Mouse (Mus musculus): ENCODE data around the gene Itpr1. TPM values are rescaled to one million over a fixed set of nuclear protein-coding genes. Genes with fewer than 3 reads are reported as not detected.
A peak's percentile ranks its signal among the peaks of the same experiment; 100 is the strongest.

Gene Itpr1
- polyA plus RNA-seq, 1 experiment from 2014 or later: 8.3 TPM

DNA sequence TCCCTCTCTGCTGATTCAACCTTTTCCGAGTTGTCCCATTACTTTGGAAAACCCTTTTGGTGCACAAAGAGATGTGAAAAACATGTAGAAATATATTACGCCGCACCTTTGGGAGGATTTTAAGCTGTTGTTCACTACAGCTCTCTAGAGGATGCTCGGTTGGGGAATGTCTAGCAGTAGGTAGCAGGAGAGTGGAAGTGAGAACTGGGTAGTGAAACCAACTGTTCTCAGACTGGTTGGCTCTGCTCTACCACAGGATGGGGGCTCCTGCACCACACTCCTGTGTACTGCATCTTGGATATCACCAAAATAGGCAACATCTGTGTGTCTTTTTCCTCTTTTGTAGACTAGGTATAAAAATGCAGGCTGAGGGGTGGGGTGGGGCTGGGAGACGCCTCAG is 10.0 kb downstream of the Itpr1 start:
- 90% methylated on average over 5 of the region's 5 CpGs for WGBS
- Histone ChIP-seq H3K27ac (ENCODE audit: low read depth, low read length) (no peak overlapping the region), H3K36me3 (ENCODE audit: control insufficient read depth, insufficient read depth, low read length) (no peaks in the 10 kb centered on the region), H3K9ac (ENCODE audit: low read depth, low read length) (no peak overlapping the region), H3K4me1 (replicated peaks; ENCODE audit: control insufficient read depth, insufficient read depth, low read length) (peaks cover 3% of the 10 kb centered on the region; the same call in 1 of the 2 replicates), H3K4me2 (no peak overlapping the region), H3K4me3 (ENCODE audit: low read depth, low read length) (no peak overlapping the region), H3K27me3 (replicated peaks; ENCODE audit: control insufficient read depth, insufficient read depth, low read length) (no peaks in the 10 kb centered on the region), H3K9me3 (ENCODE audit: control insufficient read depth, low read length) (no peaks in the 10 kb centered on the region)
- ATAC-seq (replicated peaks; ENCODE audit: low FRiP score) (no peak), DNase-seq (ENCODE audit: low spot score) (no peak)

DNA sequence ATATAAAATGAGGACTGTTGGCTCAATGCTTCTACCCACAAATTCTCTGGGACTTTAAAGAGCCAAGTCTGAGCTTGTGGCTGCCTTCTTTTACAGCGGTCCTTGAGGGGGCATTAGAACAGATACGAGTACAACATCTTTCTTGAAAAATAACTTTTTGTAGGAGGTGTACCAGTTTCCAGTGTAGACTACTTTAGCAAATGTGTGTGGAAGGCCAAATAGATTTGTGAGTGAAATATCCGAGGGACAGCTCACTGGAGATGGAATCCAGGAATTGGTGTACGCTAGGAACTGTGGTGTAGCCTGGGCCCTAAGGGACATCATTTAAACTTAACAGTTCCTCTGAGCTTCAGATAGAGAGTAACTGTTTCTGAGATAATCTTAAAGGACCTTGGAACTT is 11.5 kb downstream of the Itpr1 start:
- Histone ChIP-seq H3K4me3 (ENCODE audit: low read depth, low read length) (no peak overlapping the region), H3K9ac (ENCODE audit: low read depth, low read length) (no peak overlapping the region), H3K4me2 (no peak overlapping the region), H3K27ac (ENCODE audit: low read depth, low read length) (no peak overlapping the region), H3K4me1 (replicated peaks; ENCODE audit: control insufficient read depth, insufficient read depth, low read length) (peaks cover 3% of the 10 kb centered on the region; the same call in 1 of the 2 replicates), H3K36me3 (ENCODE audit: control insufficient read depth, insufficient read depth, low read length) (no peaks in the 10 kb centered on the region), H3K27me3 (replicated peaks; ENCODE audit: control insufficient read depth, insufficient read depth, low read length) (no peaks in the 10 kb centered on the region), H3K9me3 (ENCODE audit: control insufficient read depth, low read length) (no peaks in the 10 kb centered on the region)
- WGBS: 93% methylated on average over 4 of the region's 4 CpGs
- DNase-seq (ENCODE audit: low spot score) (no peak), ATAC-seq (replicated peaks; ENCODE audit: low FRiP score) (no peak)

DNA sequence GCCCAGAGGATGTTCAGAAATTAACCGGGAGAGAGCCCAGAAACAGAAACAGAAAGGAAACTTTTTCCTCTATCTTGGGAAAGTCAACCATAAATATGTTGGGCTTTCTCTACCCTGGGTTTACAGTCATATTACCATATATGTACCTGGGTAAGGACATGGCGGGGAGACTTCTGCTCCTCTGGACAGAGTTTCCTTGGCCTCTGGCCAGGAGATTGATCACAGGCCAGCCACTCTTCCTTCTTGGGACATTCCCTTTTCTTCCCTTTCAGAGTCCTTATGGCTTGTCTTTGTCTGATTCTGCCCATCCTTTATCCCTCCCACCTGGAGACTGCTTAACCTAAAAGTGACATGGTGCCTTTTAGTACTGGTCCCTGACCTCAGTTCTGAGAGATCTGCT is 12.1 kb downstream of the Itpr1 start:
- H3K4me3 ChIP-seq (ENCODE audit: low read depth, low read length): no peak overlapping the region
- H3K9me3 ChIP-seq (ENCODE audit: control insufficient read depth, low read length): no peaks in the 10 kb centered on the region
- peaks cover 3% of the 10 kb centered on the region; the same call in 1 of the 2 replicates for H3K4me1 ChIP-seq (replicated peaks; ENCODE audit: control insufficient read depth, insufficient read depth, low read length)
- H3K27ac ChIP-seq (ENCODE audit: low read depth, low read length): no peak overlapping the region
- H3K4me2 ChIP-seq: no peak overlapping the region
- WGBS: 92% methylated on average over 2 of the region's 2 CpGs
- no peak for ATAC-seq (replicated peaks; ENCODE audit: low FRiP score)
- H3K36me3 ChIP-seq (ENCODE audit: control insufficient read depth, insufficient read depth, low read length): no peaks in the 10 kb centered on the region
- no peak overlapping the region for H3K9ac ChIP-seq (ENCODE audit: low read depth, low read length)
- no peaks in the 10 kb centered on the region for H3K27me3 ChIP-seq (replicated peaks; ENCODE audit: control insufficient read depth, insufficient read depth, low read length)
- DNase-seq (ENCODE audit: low spot score): no peak

DNA sequence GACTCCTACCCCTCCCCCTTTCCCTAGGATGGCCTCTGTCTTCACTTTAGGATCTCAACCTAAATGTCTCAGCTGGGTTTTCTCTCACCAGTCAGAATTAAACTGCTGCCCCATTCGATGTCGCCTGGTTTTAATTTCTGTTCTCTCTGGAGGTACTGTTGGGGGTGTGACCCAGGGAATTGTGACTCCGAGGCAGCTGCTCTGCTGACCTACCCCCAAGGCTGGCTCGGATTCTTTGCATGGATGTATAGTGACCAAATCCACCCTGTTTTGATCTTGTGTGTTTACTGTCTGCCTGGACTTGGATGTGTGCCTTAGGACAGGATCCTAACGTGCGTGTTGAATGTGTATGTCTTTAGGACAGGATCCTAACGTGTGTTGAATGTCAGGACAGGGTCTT is 13.3 kb downstream of the Itpr1 start:
- Histone ChIP-seq H3K27me3 (replicated peaks; ENCODE audit: control insufficient read depth, insufficient read depth, low read length) (no peaks in the 10 kb centered on the region), H3K4me3 (ENCODE audit: low read depth, low read length) (no peak overlapping the region), H3K27ac (ENCODE audit: low read depth, low read length) (no peak overlapping the region), H3K4me2 (no peak overlapping the region), H3K36me3 (ENCODE audit: control insufficient read depth, insufficient read depth, low read length) (no peaks in the 10 kb centered on the region), H3K4me1 (replicated peaks; ENCODE audit: control insufficient read depth, insufficient read depth, low read length) (peaks cover 3% of the 10 kb centered on the region; the same call in 1 of the 2 replicates), H3K9ac (ENCODE audit: low read depth, low read length) (no peak overlapping the region), H3K9me3 (ENCODE audit: control insufficient read depth, low read length) (no peaks in the 10 kb centered on the region)
- DNase-seq (ENCODE audit: low spot score) (no peak), ATAC-seq (replicated peaks; ENCODE audit: low FRiP score) (no peak)
- WGBS: 81% methylated on average over 7 of the region's 7 CpGs

DNA sequence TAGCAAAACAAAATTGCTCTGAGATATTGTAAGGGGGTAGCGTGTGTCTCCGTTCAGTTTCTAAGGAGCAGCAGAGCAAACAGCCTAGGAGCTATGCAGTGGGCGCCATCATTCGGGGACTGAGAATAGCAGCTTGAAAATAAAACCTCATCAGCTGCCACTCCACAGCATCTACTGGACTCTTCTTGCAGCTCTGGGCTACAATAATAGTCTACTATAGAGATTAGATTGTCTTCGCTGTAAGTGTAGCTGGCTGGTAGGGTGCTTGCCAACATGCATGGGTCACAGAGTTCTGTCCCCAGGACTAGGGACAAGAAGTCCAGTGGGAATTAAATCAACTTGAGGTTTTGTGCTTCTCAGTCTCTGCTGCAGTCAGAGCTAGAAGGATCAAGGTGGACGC is 14.6 kb downstream of the Itpr1 start:
- Histone ChIP-seq H3K9ac (ENCODE audit: low read depth, low read length) (no peak overlapping the region), H3K4me3 (ENCODE audit: low read depth, low read length) (no peak overlapping the region), H3K9me3 (ENCODE audit: control insufficient read depth, low read length) (no peaks in the 10 kb centered on the region), H3K36me3 (ENCODE audit: control insufficient read depth, insufficient read depth, low read length) (no peaks in the 10 kb centered on the region), H3K27ac (ENCODE audit: low read depth, low read length) (no peak overlapping the region), H3K4me1 (replicated peaks; ENCODE audit: control insufficient read depth, insufficient read depth, low read length) (peaks cover 10% of the 10 kb centered on the region), H3K4me2 (no peak overlapping the region), H3K27me3 (replicated peaks; ENCODE audit: control insufficient read depth, insufficient read depth, low read length) (no peaks in the 10 kb centered on the region)
- 81% methylated on average over 6 of the region's 6 CpGs for WGBS
- no peak for ATAC-seq (replicated peaks; ENCODE audit: low FRiP score)
- no peak for DNase-seq (ENCODE audit: low spot score)

DNA sequence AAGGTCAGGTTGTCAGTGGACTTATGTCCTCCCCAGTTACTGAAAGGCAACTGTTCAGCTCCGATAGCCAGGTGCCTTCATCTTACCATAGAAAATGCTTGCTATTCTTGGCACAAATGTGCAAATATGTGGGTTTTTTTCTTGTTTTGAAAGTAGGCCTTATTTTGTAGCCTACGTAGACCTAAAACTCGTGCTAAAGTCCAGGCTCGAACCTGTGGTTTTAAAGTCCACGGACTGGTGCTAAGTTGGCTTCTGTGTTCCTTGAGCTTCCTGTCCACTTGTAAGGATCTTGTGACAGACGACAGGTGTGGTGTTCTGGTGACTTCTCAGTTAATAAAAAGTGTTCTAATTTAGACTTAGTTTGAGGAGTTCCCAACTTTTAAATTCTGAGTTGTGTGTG is 15.2 kb downstream of the Itpr1 start:
- Histone ChIP-seq H3K27me3 (replicated peaks; ENCODE audit: control insufficient read depth, insufficient read depth, low read length) (no peaks in the 10 kb centered on the region), H3K4me1 (replicated peaks; ENCODE audit: control insufficient read depth, insufficient read depth, low read length) (peaks cover 16% of the 10 kb centered on the region), H3K36me3 (ENCODE audit: control insufficient read depth, insufficient read depth, low read length) (no peaks in the 10 kb centered on the region), H3K27ac (ENCODE audit: low read depth, low read length) (no peak overlapping the region), H3K4me2 (no peak overlapping the region), H3K4me3 (ENCODE audit: low read depth, low read length) (no peak overlapping the region), H3K9ac (ENCODE audit: low read depth, low read length) (no peak overlapping the region), H3K9me3 (ENCODE audit: control insufficient read depth, low read length) (no peaks in the 10 kb centered on the region)
- 74% methylated on average over 6 of the region's 6 CpGs for WGBS
- DNase-seq (ENCODE audit: low spot score) (no peak), ATAC-seq (replicated peaks; ENCODE audit: low FRiP score) (no peak)

GRCm38 (mm10) chr6:108228601-108229000 is 15.7 kb downstream of the Itpr1 start:
- H3K9me3 ChIP-seq (ENCODE audit: control insufficient read depth, low read length): no peaks in the 10 kb centered on the region
- H3K4me2 ChIP-seq: no peak overlapping the region
- DNase-seq (ENCODE audit: low spot score) (no peak), ATAC-seq (replicated peaks; ENCODE audit: low FRiP score) (no peak)
- peaks cover 21% of the 10 kb centered on the region for H3K4me1 ChIP-seq (replicated peaks; ENCODE audit: control insufficient read depth, insufficient read depth, low read length)
- WGBS: 48% methylated on average over 2 of the region's 2 CpGs
- H3K9ac ChIP-seq (ENCODE audit: low read depth, low read length): no peak overlapping the region
- H3K27me3 ChIP-seq (replicated peaks; ENCODE audit: control insufficient read depth, insufficient read depth, low read length): no peaks in the 10 kb centered on the region
- H3K36me3 ChIP-seq (ENCODE audit: control insufficient read depth, insufficient read depth, low read length): no peaks in the 10 kb centered on the region
- no peak overlapping the region for H3K4me3 ChIP-seq (ENCODE audit: low read depth, low read length)
- H3K27ac ChIP-seq (ENCODE audit: low read depth, low read length): no peak overlapping the region

GRCm38 (mm10) chr6:108230608-108231007 is 17.7 kb downstream of the Itpr1 start:
- H3K4me1 ChIP-seq (replicated peaks; ENCODE audit: control insufficient read depth, insufficient read depth, low read length): peaks cover 24% of the 10 kb centered on the region
- no peak for ATAC-seq (replicated peaks; ENCODE audit: low FRiP score)
- 89% methylated on average over 3 of the region's 3 CpGs for WGBS

GRCm38 (mm10) chr6:108231892-108232710 is 19.2 kb downstream of the Itpr1 start:
- no peak overlapping the region for H3K9ac ChIP-seq (ENCODE audit: low read depth, low read length)
- DNase-seq (ENCODE audit: low spot score) (no peak), ATAC-seq (replicated peaks; ENCODE audit: low FRiP score) (0 out of 2 replicates have a peak, but pooled peaks have one; percentile 8)
- WGBS: 65% methylated on average over 11 of the region's 11 CpGs
- no peak overlapping the region for H3K4me3 ChIP-seq (ENCODE audit: low read depth, low read length)
- no peak overlapping the region for H3K4me2 ChIP-seq
- no peaks in the 10 kb centered on the region for H3K27me3 ChIP-seq (replicated peaks; ENCODE audit: control insufficient read depth, insufficient read depth, low read length)
- H3K9me3 ChIP-seq (ENCODE audit: control insufficient read depth, low read length): no peaks in the 10 kb centered on the region
- no peak overlapping the region for H3K27ac ChIP-seq (ENCODE audit: low read depth, low read length)
- no peaks in the 10 kb centered on the region for H3K36me3 ChIP-seq (ENCODE audit: control insufficient read depth, insufficient read depth, low read length)
- peaks cover 34% of the 10 kb centered on the region for H3K4me1 ChIP-seq (replicated peaks; ENCODE audit: control insufficient read depth, insufficient read depth, low read length)

More at GRCm38 (mm10) chr6:108230608-108231007, 17.7 kb downstream of the Itpr1 start:
- no peak overlapping the region for H3K9ac ChIP-seq (ENCODE audit: low read depth, low read length)
- DNase-seq (ENCODE audit: low spot score): no peak
- no peak overlapping the region for H3K27ac ChIP-seq (ENCODE audit: low read depth, low read length)
- H3K4me3 ChIP-seq (ENCODE audit: low read depth, low read length): no peak overlapping the region
- no peaks in the 10 kb centered on the region for H3K9me3 ChIP-seq (ENCODE audit: control insufficient read depth, low read length)
- no peak overlapping the region for H3K4me2 ChIP-seq
- H3K36me3 ChIP-seq (ENCODE audit: control insufficient read depth, insufficient read depth, low read length): no peaks in the 10 kb centered on the region
- no peaks in the 10 kb centered on the region for H3K27me3 ChIP-seq (replicated peaks; ENCODE audit: control insufficient read depth, insufficient read depth, low read length)

Measured in liver, embryonic 11.5 days (tissue).